Mouse (Mus musculus): ENCODE results near the gene Slco3a1.
A peak's percentile ranks its signal among the peaks of the same experiment; 100 is the strongest.

Slco3a1 gene

DNA sequence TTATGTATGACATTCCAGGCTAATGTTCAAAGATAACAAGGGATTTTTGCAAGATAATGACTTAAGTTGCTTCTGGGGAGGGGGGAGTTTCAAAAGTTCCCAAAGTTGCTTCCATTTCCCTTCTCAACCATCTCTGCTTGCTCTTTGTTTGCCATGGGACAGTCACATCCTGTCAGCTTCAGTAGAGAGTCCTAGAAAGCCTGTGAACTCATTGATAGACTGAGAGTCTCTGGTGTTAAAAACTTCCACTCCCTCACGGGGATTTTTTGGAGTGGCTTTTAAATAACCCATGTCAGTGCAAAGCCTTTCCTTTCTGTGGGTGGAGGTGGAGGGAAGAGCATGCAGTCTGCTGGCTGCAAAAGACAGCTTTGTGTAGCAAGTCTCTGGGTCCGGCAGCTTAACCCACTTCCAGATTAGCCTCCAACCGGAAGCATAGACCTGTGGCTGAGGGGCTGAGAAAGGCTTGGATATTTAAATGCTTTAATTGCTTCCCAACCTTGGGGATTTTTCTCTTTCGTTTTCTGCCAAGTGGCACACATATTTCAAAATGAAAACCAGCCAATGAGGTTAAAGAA, 25.3 kb downstream of the Slco3a1 start:
- no peak for ATAC-seq (ENCODE audit: insufficient number of reproducible peaks, low FRiP score, low TSS enrichment)

GRCm38 (mm10) chr7:74528182-74528581, 26.4 kb downstream of the Slco3a1 start:
- peak; percentile 66 for ATAC-seq (ENCODE audit: insufficient number of reproducible peaks, low FRiP score, low TSS enrichment)

DNA sequence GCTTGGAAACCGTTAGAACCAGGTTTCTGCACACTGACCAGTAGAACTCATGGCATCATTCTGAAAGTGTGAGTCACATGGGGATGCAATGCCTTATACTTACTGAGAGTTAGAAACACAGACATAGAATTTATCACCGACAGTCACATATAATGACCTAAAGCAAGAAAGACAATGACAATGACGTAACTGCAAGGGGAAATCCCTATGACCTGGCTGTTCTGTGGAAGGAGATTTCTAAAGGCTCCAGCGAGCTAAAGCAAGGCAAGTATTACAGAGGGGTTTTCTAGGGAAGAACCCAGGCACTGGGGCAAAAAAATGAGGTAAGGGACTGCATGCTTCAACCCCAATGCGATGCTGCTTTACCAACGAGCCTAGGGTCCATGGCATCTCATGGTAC, 26.9 kb downstream of the Slco3a1 start:
- no peak for ATAC-seq (ENCODE audit: insufficient number of reproducible peaks, low FRiP score, low TSS enrichment)

DNA sequence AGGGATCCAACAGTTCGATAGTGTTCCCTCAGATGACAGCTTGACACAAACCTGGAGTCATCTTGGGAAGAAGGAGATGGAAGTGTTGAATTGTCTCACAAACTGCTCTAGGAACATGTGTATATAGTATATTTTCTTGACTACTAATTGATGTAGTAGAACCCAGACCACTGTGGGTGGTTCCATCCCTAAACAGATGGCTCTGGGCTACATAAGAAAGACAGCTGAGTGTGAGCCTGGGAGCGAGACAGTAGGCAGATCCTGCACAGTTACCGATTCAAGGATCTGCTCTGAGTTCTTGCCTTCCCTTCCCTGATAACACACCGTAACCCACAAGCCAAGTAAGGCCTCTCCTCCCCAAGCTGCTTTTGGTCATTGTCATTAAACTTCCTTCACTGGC, 28.6 kb downstream of the Slco3a1 start:
- ATAC-seq (ENCODE audit: insufficient number of reproducible peaks, low FRiP score, low TSS enrichment) = no peak

DNA sequence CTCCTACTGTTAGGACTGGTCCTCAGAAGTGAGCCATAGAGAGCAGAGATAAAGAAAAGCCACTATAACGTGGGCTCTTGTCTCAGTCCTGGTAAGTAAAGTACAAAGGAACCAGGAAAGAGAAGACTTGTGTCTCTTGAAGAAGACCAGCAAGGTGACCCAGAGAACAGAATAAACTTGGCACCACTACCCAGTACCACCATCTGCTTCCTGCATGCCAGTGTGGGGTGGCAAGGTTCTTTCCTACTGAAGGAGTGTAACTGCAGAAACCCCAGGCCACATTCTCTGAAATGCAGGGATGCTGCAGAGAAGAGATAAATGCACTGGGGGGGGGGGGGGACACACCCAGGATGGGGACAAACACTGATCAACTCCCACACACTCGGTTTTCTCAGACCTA, 29.0 kb downstream of the Slco3a1 start:
- no peak for ATAC-seq (ENCODE audit: insufficient number of reproducible peaks, low FRiP score, low TSS enrichment)

DNA sequence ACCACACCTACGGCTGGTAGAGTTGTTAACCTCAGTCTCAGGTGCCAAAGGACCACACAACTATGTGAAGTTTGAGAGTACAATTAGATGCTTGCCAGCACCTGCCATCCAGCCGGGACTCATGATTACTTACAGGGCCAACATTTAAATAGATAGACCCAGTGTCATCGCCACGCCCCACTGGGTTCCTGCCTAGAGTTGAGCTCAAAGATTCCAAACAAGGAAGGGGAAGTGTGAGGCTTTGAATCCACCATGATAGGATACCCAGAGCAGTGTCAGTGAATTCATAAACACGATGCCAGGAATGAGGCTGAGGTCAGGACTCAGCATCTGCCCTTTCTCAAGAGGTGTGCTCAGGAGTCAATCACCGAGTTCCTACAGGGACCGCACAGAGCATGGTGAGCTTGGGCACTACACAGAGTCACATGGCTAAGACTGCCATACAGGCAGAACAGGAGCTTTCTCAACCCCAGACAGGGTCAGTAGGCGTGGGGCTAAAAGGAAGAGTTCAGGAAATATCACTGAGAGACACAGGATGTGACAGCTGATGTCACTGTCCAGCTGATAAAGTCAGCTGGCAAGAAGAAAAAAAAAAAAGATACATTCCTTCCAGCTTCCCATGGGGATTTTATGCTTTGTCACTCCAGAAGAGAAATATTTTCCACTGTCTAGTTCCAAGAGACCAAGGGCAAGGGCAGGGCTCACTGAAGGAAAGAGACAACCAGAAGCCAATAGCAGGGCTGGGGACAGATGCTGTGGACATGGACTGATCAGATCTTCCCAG, 30.2 kb downstream of the Slco3a1 start:
- ATAC-seq (ENCODE audit: insufficient number of reproducible peaks, low FRiP score, low TSS enrichment) = no peak

DNA sequence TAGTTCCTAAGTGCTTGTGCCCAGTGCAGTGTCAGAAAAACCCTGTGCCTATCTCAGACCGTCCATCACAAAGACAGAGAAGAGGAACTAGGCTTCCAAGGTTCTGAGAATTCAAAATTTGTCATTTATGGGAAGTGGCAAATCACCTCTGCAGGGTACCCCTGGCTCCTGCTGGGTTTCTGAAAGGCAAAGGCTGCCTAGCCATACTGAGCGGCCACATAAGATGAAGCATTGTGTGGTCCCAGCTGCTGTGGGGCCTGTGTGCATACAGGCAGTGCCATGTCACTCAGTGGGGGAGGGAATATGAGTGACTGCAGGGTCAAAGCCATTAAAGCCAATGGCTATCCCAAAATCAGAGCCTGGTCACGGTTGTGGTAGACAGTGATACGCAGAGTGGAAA, 31.5 kb downstream of the Slco3a1 start:
- no peak for ATAC-seq (ENCODE audit: insufficient number of reproducible peaks, low FRiP score, low TSS enrichment)

DNA sequence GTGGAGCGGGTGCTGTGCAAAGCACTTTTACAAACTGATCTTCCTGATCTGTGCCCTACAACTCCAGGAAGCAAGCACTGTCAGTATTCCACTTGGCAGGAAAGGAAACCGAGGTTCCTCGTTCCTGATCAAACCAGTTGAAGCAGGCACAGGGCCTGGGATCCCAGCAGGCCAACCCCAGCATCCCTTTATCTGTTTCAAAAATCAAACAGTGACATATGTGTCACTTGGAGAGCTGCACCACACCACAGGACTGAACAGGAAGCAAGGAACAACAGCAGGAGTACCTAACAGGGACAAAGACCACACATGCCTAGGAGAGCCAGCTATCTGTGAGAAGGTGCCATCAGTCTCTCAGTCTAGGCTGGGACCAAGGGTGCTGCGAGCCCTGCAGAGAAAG, 32.3 kb downstream of the Slco3a1 start:
- peak; percentile 26; the same call in 1 of the 2 replicates for ATAC-seq (ENCODE audit: insufficient number of reproducible peaks, low FRiP score, low TSS enrichment)

DNA sequence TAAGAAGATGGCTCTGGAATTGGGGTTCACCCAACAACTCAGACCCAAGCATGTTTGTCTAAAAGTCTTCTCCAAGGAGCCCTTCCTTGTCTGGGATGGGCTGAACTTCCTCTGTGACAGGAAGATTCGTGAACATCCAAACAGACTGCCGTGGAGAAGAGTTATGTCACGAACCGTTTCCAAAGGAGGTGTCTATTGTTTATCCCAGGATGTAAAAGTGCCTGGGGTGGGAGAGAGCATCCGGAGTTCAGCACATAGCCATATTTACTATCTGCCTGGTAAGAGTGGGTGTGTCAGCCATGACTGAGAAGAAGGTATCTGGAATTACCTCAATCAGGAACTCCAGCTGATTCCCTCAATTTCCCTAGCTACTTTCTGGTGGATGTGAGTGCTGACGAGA, 35.2 kb downstream of the Slco3a1 start:
- ATAC-seq (ENCODE audit: insufficient number of reproducible peaks, low FRiP score, low TSS enrichment) = no peak

DNA sequence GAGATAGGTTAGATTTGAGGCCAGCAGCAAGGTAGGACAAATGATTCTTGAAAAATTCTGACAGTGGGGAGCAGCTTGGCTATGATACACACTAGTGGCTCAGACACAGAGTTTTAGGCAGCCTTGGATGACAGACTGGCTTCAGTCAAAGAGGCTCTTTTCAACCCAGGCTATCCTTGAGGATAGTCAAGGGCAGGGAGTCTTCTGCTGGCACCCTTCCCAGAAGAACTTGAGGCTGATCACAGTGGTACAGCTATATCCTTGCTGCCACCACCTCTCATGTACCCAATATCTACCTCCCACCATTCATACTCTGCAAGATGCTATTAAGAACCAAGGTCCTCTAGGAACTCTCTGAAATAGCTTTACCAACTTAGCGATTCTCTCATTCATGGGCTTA, 35.8 kb downstream of the Slco3a1 start:
- ATAC-seq (ENCODE audit: insufficient number of reproducible peaks, low FRiP score, low TSS enrichment) = no peak

GRCm38 (mm10) chr7:74518255-74518654, 36.3 kb downstream of the Slco3a1 start:
- ATAC-seq (ENCODE audit: insufficient number of reproducible peaks, low FRiP score, low TSS enrichment) = no peak

GRCm38 (mm10) chr7:74510676-74511075, 43.9 kb downstream of the Slco3a1 start:
- ATAC-seq (ENCODE audit: insufficient number of reproducible peaks, low FRiP score, low TSS enrichment) = no peak

DNA sequence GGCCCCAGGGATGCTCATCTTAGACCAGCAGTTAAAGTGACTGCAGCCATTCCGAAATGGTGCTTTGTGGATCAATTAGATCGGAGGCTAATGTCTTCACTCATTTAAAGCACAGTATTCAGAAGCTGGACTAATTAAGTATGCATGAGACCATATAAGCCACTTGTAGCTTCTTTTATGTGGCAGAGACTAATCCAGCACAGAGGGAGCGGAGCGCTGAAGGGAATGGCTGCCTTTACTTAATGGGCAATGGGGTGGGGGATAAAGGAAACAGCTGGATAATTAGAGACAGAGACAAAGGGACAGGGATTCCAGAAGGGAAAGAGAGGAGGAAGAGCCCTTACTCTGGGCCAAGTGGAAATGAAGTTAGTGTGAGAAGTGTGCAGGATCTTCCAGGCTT, 46.4 kb downstream of the Slco3a1 start:
- ATAC-seq (ENCODE audit: insufficient number of reproducible peaks, low FRiP score, low TSS enrichment) = no peak

DNA sequence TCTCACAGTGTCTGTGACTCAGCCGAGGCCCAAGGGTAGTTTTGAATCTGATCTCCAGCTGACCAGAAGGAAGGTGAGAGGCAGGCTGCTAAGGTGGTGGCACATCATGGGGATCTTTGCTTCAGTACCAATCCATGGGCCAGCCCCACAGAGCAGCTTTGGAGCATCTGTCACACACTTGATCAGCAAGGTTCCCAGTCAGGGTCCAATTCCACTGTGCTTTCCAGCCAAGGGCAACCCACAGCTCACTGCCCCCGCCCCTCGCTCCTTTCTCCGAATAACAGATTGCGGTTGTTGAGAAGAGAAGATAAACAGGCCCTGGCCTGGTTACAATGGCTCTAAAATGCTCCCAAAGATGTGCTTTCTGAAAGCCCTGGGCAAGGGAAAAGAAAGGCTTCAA, 47.7 kb downstream of the Slco3a1 start:
- ATAC-seq (ENCODE audit: insufficient number of reproducible peaks, low FRiP score, low TSS enrichment) = peak; percentile 42; the same call in 1 of the 2 replicates

GRCm38 (mm10) chr7:74505635-74506034, 48.9 kb downstream of the Slco3a1 start:
- peak; percentile 43; the same call in 1 of the 2 replicates for ATAC-seq (ENCODE audit: insufficient number of reproducible peaks, low FRiP score, low TSS enrichment)

DNA sequence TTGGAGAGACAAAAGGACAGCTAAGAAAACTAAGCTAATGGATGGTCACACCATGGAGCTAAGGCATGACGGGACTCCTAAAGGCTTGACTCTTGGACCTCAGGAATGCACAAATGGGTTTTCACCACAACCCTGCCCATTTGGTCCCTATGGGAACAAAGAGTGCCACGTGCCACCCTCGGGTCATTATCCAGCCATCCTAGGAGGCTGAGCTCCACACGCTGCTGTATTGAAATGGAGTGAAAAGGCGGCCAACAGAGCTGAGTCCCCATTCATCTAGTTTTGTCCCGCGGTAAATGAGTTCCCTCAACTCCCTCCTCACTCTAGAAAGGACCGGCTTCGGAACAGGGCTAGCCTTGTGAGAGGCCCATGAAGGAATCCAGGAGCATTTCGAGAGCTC, 53.4 kb downstream of the Slco3a1 start:
- no peak for ATAC-seq (ENCODE audit: insufficient number of reproducible peaks, low FRiP score, low TSS enrichment)

- no peak for ATAC-seq (ENCODE audit: insufficient number of reproducible peaks, low FRiP score, low TSS enrichment)
Measured at GRCm38 (mm10) chr7:74499470-74499869, 55.1 kb downstream of the Slco3a1 start.

- ATAC-seq (ENCODE audit: insufficient number of reproducible peaks, low FRiP score, low TSS enrichment) = no peak
Measured at GRCm38 (mm10) chr7:74498266-74498980, 56.2 kb downstream of the Slco3a1 start.

DNA sequence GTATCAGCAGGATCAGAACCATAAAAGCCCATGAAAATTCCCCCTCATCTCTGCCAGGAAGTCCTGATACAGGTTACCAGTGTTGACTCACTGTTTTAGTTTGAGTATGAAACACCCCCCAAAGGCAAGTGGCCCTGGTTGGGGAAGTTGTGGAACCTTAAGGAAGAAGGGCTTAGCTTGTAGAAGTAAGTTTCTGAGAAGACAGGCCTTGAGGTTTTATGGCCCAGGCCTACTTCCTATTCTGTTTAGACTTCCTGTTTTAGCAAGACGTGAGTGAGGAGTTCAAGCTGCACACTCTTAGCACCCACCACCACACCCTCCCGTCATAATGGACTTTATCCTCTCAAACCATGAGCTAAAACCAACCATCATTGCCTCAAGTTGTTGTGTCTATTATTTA, 57.4 kb downstream of the Slco3a1 start:
- ATAC-seq (ENCODE audit: insufficient number of reproducible peaks, low FRiP score, low TSS enrichment) = no peak

- ATAC-seq (ENCODE audit: insufficient number of reproducible peaks, low FRiP score, low TSS enrichment) = no peak
Measured at GRCm38 (mm10) chr7:74495451-74495850, 59.1 kb downstream of the Slco3a1 start.

- ATAC-seq (ENCODE audit: insufficient number of reproducible peaks, low FRiP score, low TSS enrichment) = no peak
Measured at GRCm38 (mm10) chr7:74493775-74494174, 60.8 kb downstream of the Slco3a1 start.

Measured in cerebellum, adult (tissue).